Mouse (Mus musculus): Measurements from ENCODE around the gene Slc12a9.
A peak's percentile ranks its signal among the peaks of the same experiment; 100 is the strongest.

The Slc12a9 gene

GRCm38 (mm10) chr5:137346388-137346787 is 13.0 kb upstream of the Slc12a9 start:
- no peak for DNase-seq (ENCODE audit: low spot score in 2 of 2)

- DNase-seq (ENCODE audit: low spot score in 2 of 2) = no peak
These were observed 12.4 kb upstream of the Slc12a9 start for GRCm38 (mm10) chr5:137345821-137346220.

- no peak for DNase-seq (ENCODE audit: low spot score in 2 of 2)
These were observed 10.5 kb upstream of the Slc12a9 start for GRCm38 (mm10) chr5:137343869-137344268.

GRCm38 (mm10) chr5:137343412-137343811 is 10.0 kb upstream of the Slc12a9 start:
- no peak for DNase-seq (ENCODE audit: low spot score in 2 of 2)

- no peak for DNase-seq (ENCODE audit: low spot score in 2 of 2)
These were observed 9.1 kb upstream of the Slc12a9 start for GRCm38 (mm10) chr5:137342407-137343012.

- no peak for DNase-seq (ENCODE audit: low spot score in 2 of 2)
These were observed 6.8 kb upstream of the Slc12a9 start for GRCm38 (mm10) chr5:137340222-137340621.

- no peak for DNase-seq (ENCODE audit: low spot score in 2 of 2)
These were observed 6.0 kb upstream of the Slc12a9 start for GRCm38 (mm10) chr5:137339290-137339979.

GRCm38 (mm10) chr5:137338663-137339289 is 5.4 kb upstream of the Slc12a9 start:
- no peak for DNase-seq (ENCODE audit: low spot score in 2 of 2)

- peak; percentile 86 to 90 for DNase-seq (ENCODE audit: low spot score in 2 of 2)
These were observed 4.9 kb upstream of the Slc12a9 start for GRCm38 (mm10) chr5:137338256-137338655.

GRCm38 (mm10) chr5:137337190-137337589 is 3.8 kb upstream of the Slc12a9 start:
- DNase-seq (ENCODE audit: low spot score in 2 of 2) = no peak

- DNase-seq (ENCODE audit: low spot score in 2 of 2) = no peak
These were observed 1.7 kb upstream of the Slc12a9 start for GRCm38 (mm10) chr5:137335066-137335465.

GRCm38 (mm10) chr5:137334317-137334716 is 920 bp upstream of the Slc12a9 start:
- no peak for DNase-seq (ENCODE audit: low spot score in 2 of 2)

GRCm38 (mm10) chr5:137332857-137333511 is 413 bp downstream of the Slc12a9 start:
- no peak for DNase-seq (ENCODE audit: low spot score in 2 of 2)

- no peak for DNase-seq (ENCODE audit: low spot score in 2 of 2)
These were observed 2.5 kb downstream of the Slc12a9 start for GRCm38 (mm10) chr5:137330910-137331309.

GRCm38 (mm10) chr5:137320996-137321395 is 12.4 kb downstream of the Slc12a9 start:
- no peak for DNase-seq (ENCODE audit: low spot score in 2 of 2)

- no peak for DNase-seq (ENCODE audit: low spot score in 2 of 2)
These were observed 14.8 kb downstream of the Slc12a9 start for GRCm38 (mm10) chr5:137318570-137318969.

- no peak for DNase-seq (ENCODE audit: low spot score in 2 of 2)
These were observed 16.0 kb downstream of the Slc12a9 start for GRCm38 (mm10) chr5:137317361-137317760.

- DNase-seq (ENCODE audit: low spot score in 2 of 2) = no peak
These were observed 18.1 kb downstream of the Slc12a9 start for GRCm38 (mm10) chr5:137315084-137315903.

- peak in 1 of 2 experiments; percentile 54 for DNase-seq (ENCODE audit: low spot score in 2 of 2)
These were observed 19.0 kb downstream of the Slc12a9 start, which contains the start of gene Trip6 for GRCm38 (mm10) chr5:137314193-137315083. Gene Trip6 (minus strand): TSS chr5:137314404.

- no peak for DNase-seq (ENCODE audit: low spot score in 2 of 2)
These were observed 19.8 kb downstream of the Slc12a9 start for GRCm38 (mm10) chr5:137313466-137314192.

Measured in frontal cortex, postnatal 36 days (tissue).